Mouse (Mus musculus): ENCODE data around the gene Yju2.

Gene Yju2

GRCm38 (mm10) chr17:55961631-55962030 lies 2.7 kb downstream of the Yju2 start:
- DNase-seq, result no peak

GRCm38 (mm10) chr17:55963171-55963570 lies 4.3 kb downstream of the Yju2 start:
- DNase-seq, result no peak

GRCm38 (mm10) chr17:55964496-55964895 lies 5.6 kb downstream of the Yju2 start:
- no peak for DNase-seq

- no peak for DNase-seq
Observed at GRCm38 (mm10) chr17:55964996-55965395, 6.1 kb downstream of the Yju2 start.

- DNase-seq, result no peak
Observed at GRCm38 (mm10) chr17:55967186-55967585, 8.3 kb downstream of the Yju2 start.

- no peak for DNase-seq
Observed at GRCm38 (mm10) chr17:55968210-55968609, 9.3 kb downstream of the Yju2 start.

- DNase-seq, result no peak
Observed at GRCm38 (mm10) chr17:55969560-55969959, 10.7 kb downstream of the Yju2 start.

GRCm38 (mm10) chr17:55969966-55970891 lies 11.3 kb downstream of the Yju2 start, which contains the start of gene Shd:
Gene Shd, plus strand, starts transcription at chr17:55970467.
- DNase-seq, result no peak

GRCm38 (mm10) chr17:55971453-55971852 lies 12.6 kb downstream of the Yju2 start:
- DNase-seq, result no peak

- DNase-seq, result peak; percentile 49 to 57
Observed at GRCm38 (mm10) chr17:55976255-55976862, 17.5 kb downstream of the Yju2 start.

GRCm38 (mm10) chr17:55977301-55977700 lies 18.4 kb downstream of the Yju2 start:
- DNase-seq, result no peak

GRCm38 (mm10) chr17:55986030-55986961 lies 27.4 kb downstream of the Yju2 start, which contains the start of gene Fsd1:
Gene Fsd1, plus strand, starts transcription at chr17:55986509.
- no peak for DNase-seq

GRCm38 (mm10) chr17:55990278-55990898 lies 31.5 kb downstream of the Yju2 start:
- DNase-seq, result no peak

GRCm38 (mm10) chr17:55996007-55996406 lies 37.1 kb downstream of the Yju2 start:
- no peak for DNase-seq

- DNase-seq, result no peak
Observed at GRCm38 (mm10) chr17:55999794-56000499, 41.0 kb downstream of the Yju2 start.

- DNase-seq, result no peak
Observed at GRCm38 (mm10) chr17:56003000-56003399, 44.1 kb downstream of the Yju2 start.

- DNase-seq, result no peak
Observed at GRCm38 (mm10) chr17:56005415-56006061, 46.6 kb downstream of the Yju2 start, which contains the start of the genes Stap2 and Mpnd. Gene Stap2, minus strand, starts transcription at chr17:56005584. Gene Mpnd, plus strand, starts transcription at chr17:56005711.

GRCm38 (mm10) chr17:56006956-56007355 lies 48.1 kb downstream of the Yju2 start:
- DNase-seq, result no peak

GRCm38 (mm10) chr17:56007444-56008355 lies 48.8 kb downstream of the Yju2 start:
- no peak for DNase-seq
